Mouse (Mus musculus): ENCODE results near the gene Xpa.

DNA sequence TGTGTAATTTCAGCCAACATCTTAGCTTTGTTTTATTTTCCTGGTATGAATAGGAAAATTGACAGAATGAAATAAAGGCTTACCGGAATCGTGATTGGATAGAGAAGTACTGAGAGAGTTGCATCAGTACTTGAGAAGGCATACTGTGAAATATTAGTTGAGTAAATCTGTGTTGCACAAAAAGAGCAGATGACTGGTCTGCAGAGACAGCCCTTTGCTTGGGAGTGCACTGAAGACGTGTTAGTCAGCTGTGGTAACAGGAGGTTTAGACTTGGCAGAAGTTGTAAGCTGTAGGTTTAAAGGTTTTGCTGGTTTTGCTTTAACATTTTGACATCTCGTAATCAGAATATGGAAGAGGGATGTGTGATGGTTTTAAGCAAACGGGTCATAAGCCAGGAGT is 30.3 kb downstream of the Xpa start:
- TF ChIP-seq POLR2A (IDR thresholded peaks at IDR 0.05; ENCODE audit: borderline replicate concordance, insufficient read depth, low read length) (no peak), CTCF (IDR thresholded peaks at IDR 0.05; ENCODE audit: borderline replicate concordance, insufficient read depth, low read depth, low read length) (no peak)

Measured in cerebellum, adult 2 months (tissue).